Mouse (Mus musculus): ENCODE results near the gene Gm9040.
"Not testable (repeated sequence)": the region's sequence is repeated elsewhere in the genome, so short reads cannot be mapped to it uniquely, and the experiment has no call there.

Gene Gm9040

DNA sequence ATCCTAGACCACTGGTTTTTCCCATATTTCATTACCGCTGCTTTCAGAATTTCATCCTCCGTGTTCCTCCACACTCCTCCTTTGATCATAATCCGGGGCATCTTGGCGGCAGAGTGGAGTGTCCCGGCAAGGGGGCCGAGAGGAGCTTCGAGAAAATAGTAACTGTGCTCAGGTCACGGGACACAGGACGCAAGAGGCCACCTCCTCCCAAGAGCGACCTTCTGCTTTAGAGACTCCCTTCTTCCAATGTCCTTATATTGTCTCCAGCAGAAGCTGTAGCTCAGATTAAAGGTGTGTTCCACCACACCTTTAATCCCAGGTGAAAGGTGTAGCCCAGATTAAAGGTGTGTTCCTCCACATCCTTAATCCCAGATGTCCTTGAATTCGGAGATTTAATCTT lies at the start of gene Gm9040:
Gm9040 (minus strand) TSS at position 101 of the 400 bp plus-strand sequence.
- not testable (repeated sequence) for ATAC-seq (ENCODE audit: low TSS enrichment)

DNA sequence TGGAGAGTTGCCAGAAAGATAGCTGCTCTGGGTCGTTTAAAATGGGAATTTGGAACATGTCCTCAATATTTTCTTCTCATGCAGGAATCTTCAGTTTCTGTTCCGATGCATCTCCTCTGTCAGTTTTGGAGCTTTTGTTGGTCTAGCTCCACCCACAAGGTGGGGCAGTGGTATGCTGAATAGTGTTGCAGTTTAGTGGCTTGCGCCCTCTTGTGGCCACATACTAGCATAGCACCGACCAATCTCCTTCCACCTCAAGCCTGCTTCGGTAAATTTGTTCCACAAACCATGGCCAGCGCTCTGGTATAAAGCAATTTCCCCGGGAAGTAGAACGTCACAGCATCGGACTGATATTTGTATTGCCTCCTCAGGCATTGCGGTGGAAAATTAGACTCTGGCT lies 43.7 kb upstream of the Gm9040 start:
- ATAC-seq (ENCODE audit: low TSS enrichment) = peak; percentile 99

DNA sequence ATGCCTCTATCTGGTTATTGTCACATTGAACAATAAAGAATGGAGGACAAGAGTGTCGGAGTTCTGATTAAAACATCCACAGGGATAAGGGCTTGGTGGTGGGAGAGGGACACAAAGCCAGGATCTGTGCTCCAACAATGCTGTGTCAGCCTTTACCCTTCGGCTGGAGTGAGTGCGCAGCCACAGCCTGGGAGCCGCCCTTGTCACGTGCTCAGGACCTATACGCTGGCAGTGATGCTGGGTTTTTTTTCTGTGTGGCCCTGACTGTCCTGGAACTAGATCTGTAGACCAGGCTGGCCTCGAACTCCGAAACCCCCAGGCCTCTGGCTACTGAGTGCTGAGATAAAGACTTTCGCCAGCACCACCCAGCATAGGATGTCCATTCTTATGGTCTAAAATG lies 42.7 kb upstream of the Gm9040 start:
- no peak for ATAC-seq (ENCODE audit: low TSS enrichment)

DNA sequence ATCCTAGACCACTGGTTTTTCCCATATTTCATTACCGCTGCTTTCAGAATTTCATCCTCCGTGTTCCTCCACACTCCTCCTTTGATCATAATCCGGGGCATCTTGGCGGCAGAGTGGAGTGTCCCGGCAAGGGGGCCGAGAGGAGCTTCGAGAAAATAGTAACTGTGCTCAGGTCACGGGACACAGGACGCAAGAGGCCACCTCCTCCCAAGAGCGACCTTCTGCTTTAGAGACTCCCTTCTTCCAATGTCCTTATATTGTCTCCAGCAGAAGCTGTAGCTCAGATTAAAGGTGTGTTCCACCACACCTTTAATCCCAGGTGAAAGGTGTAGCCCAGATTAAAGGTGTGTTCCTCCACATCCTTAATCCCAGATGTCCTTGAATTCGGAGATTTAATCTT lies 27.2 kb upstream of the Gm9040 start, which contains the start of gene Gm9049:
Gm9049 (minus strand) TSS at position 101 of the 400 bp plus-strand sequence.
- ATAC-seq (ENCODE audit: low TSS enrichment) = not testable (repeated sequence)

DNA sequence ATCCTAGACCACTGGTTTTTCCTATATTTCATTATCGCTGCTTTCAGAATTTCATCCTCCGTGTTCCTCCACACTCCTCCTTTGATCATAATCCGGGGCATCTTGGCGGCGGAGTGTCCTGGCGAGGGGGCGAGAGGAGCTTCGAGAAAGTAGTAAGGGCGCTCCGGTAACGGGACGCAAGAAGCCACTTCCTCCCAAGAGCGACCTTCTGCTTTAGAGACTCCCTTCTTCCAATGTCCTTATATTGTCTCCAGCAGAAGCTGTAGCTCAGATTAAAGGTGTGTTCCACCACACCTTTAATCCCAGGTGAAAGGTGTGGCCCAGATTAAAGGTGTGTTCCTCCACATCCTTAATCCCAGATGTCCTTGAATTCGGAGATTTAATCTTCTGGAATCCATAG lies 21.8 kb upstream of the Gm9040 start, which contains the start of gene Gm9048:
Gm9048 (minus strand) TSS at position 101 of the 400 bp plus-strand sequence.
- not testable (repeated sequence) for ATAC-seq (ENCODE audit: low TSS enrichment)

DNA sequence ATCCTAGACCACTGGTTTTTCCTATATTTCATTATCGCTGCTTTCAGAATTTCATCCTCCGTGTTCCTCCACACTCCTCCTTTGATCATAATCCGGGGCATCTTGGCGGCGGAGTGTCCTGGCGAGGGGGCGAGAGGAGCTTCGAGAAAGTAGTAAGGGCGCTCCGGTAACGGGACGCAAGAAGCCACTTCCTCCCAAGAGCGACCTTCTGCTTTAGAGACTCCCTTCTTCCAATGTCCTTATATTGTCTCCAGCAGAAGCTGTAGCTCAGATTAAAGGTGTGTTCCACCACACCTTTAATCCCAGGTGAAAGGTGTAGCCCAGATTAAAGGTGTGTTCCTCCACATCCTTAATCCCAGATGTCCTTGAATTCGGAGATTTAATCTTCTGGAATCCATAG lies 16.4 kb upstream of the Gm9040 start, which contains the start of gene Gm9046:
Gm9046 (minus strand) TSS at position 101 of the 400 bp plus-strand sequence.
- not testable (repeated sequence) for ATAC-seq (ENCODE audit: low TSS enrichment)

DNA sequence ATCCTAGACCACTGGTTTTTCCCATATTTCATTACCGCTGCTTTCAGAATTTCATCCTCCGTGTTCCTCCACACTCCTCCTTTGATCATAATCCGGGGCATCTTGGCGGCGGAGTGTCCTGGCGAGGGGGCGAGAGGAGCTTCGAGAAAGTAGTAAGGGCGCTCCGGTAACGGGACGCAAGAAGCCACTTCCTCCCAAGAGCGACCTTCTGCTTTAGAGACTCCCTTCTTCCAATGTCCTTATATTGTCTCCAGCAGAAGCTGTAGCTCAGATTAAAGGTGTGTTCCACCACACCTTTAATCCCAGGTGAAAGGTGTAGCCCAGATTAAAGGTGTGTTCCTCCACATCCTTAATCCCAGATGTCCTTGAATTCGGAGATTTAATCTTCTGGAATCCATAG lies 11.0 kb upstream of the Gm9040 start, which contains the start of gene Gm9045:
Gm9045 (minus strand) TSS at position 101 of the 400 bp plus-strand sequence.
- not testable (repeated sequence) for ATAC-seq (ENCODE audit: low TSS enrichment)

DNA sequence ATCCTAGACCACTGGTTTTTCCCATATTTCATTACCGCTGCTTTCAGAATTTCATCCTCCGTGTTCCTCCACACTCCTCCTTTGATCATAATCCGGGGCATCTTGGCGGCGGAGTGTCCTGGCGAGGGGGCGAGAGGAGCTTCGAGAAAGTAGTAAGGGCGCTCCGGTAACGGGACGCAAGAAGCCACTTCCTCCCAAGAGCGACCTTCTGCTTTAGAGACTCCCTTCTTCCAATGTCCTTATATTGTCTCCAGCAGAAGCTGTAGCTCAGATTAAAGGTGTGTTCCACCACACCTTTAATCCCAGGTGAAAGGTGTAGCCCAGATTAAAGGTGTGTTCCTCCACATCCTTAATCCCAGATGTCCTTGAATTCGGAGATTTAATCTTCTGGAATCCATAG lies 5.5 kb upstream of the Gm9040 start, which contains the start of gene Gm9044:
Gm9044 (minus strand) TSS at position 101 of the 400 bp plus-strand sequence.
- ATAC-seq (ENCODE audit: low TSS enrichment) = not testable (repeated sequence)

DNA sequence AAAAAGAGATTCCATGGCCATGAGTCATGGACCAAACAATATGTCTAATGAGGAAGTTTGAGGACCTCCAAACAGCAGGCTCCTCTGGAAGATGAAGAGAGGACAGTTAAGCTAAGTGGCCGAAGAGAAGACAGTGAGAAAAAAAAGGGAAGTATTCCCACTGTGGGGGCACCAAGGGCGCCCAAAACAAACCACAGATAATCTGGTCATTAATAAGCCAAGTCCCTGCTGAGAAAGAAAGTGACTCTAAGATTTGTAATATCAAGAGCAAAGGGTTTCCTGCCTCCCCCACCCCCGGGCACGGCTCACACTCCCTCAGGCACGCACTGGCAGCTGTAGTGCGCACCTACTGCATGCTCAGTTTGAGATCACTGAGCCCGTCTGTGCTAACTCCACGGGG lies 7.7 kb downstream of the Gm9040 start:
- no peak for ATAC-seq (ENCODE audit: low TSS enrichment)

DNA sequence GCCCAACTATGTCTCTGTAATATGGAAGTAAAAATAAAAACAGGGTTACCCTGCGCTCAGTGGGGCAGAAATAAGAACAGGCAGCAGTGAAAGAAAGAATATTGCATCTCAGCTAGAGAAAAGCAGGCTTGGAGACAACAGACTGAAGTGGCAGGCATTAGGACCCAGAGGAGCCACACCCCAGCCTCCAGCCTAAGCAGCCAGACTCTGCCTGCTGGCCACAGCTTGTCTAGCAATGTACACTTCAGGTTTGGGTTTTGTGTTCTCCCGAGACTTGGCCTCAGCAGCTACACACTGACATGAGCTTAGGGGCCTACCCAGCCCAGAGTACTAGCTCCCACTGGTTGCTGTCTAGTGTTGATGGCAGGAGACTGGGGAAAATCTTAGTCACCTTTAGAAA lies 24.6 kb downstream of the Gm9040 start:
- not testable (repeated sequence) for ATAC-seq (ENCODE audit: low TSS enrichment)

DNA sequence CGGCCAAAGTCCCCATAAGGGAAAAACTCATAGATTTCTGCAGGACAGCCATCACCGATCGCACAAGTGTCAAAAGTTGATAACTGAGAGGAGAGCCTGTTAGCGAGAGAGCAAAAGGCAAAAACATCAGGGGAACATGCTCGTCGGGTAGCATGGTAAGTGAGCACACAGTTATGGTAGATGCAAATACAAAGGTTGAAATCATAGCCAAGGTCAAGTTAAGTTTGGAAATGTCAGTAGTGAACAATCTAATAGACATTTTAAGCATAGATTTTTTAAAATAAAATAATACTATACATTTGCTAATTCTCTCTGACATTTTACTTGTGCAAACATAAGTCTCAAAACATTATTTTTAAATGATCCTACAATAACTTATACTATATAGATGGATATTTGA lies 31.8 kb downstream of the Gm9040 start, which contains the start of gene Iltifb:
Iltifb (minus strand) TSS at position 101 of the 400 bp plus-strand sequence.
- no peak for ATAC-seq (ENCODE audit: low TSS enrichment)

DNA sequence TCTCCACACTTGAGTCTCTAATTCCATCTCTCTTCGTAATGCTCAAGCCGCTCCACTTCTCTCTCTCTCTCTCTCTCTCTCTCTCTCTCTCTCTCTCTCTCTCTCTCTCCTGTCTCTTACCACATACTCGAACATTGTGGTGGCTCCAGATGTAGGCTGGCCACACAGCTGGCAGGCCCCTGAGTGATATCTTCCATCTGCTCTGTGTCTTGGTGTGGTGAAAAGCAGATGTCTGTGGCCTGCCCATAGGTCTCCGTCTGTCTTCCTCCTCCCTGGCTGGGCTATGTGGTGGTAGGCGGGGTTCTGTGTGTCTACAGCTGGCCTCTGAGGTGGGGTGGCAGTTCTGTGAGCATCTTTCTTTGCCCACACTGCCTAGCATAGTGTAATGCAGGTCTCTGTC lies 43.8 kb downstream of the Gm9040 start:
- not testable (repeated sequence) for ATAC-seq (ENCODE audit: low TSS enrichment)

DNA sequence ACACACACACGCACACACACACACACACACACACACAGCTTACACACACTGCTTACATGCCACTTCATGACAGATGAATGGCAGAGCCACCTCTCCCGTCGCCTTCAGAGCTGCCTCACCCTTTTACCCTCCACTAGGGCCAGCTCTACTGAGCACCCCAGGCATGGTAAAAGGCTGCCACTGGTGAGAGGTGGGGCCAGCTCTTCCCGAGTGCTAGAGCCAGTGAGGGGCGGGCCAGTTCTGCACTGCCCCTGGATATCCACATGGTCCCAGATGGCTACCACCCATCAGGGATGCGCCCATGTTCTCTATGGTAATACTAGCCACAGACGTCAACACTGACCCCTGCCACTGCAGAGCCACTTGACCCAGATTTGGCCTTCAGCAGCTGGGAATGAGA lies 44.2 kb downstream of the Gm9040 start:
- ATAC-seq (ENCODE audit: low TSS enrichment) = not testable (repeated sequence)

DNA sequence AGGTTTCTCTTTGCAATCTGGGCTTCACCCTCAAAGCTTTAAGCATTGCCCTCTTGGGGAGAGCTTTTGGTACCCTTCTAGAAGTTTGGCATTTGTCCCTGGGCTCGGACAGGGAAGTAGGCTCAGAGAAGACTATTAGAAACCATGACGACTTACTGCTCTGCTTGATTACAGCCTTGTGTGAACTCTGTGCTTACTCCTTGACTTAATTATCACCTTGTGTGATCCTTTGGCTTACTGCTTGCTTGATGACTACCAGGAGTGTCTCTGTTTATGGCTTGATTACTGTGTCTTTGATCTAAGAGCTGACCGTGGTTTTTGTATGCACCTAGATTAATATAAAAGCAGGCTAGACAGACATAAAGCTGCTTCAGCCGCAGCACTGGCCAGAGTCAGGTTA lies 48.7 kb downstream of the Gm9040 start:
- ATAC-seq (ENCODE audit: low TSS enrichment) = not testable (repeated sequence)

All from frontal cortex, adult (tissue).